Mouse (Mus musculus) forebrain, embryonic 14.5 days (tissue): Measurements from ENCODE around the gene Eef1akmt4. TPM values are rescaled to one million over a fixed set of nuclear protein-coding genes. Genes with fewer than 3 reads are reported as not detected.
"Not testable (repeated sequence)": the region's sequence is repeated elsewhere in the genome, so short reads cannot be mapped to it uniquely, and the experiment has no call there.

Experiments used
- ATAC-seq: fragments of 200-750 bp; cut with Nextera tagmentation; 2 replicates; pipeline ENCODE4 v1.8.0; 2017; ENCODE audit warnings: mild to moderate bottlenecking, moderate library complexity
- DNase-seq: peaks from one replicate; pipeline ENCODE4 v3.0.0-alpha.2; 2015; ENCODE audit warnings: low spot score
- H3K27ac ChIP-seq: fragments of 300-500 bp; sonication (generic); 2 replicates; pipeline ENCODE4 v1.5.1; 2014; ENCODE audit warnings: low read depth, mild to moderate bottlenecking, control low read depth, low read length, moderate library complexity
- H3K27me3 ChIP-seq: fragments of 300-500 bp; sonication (generic); replicated peaks from 2 replicates; pipeline ENCODE4 v1.6.1; 2014; ENCODE audit warnings: low read length, control low read depth, mixed read lengths; ENCODE audit not compliant: control insufficient read depth, insufficient read depth
- H3K36me3 ChIP-seq: fragments of 300-500 bp; sonication (generic); 2 replicates; pipeline ENCODE4 v1.6.1; 2014; ENCODE audit warnings: low read length, control low read depth; ENCODE audit not compliant: control insufficient read depth, insufficient read depth
- H3K4me1 ChIP-seq: fragments of 300-500 bp; sonication (generic); 2 replicates; pipeline ENCODE4 v1.6.1; 2014; ENCODE audit warnings: antibody characterized with exemption, low read length, control low read depth; ENCODE audit not compliant: control insufficient read depth, insufficient read depth
- H3K4me2 ChIP-seq: fragments of 300-500 bp; sonication (generic); 2 replicates; pipeline ENCODE4 v1.6.1; 2014; ENCODE audit warnings: mild to moderate bottlenecking, control low read depth, low read length
- H3K4me3 ChIP-seq: fragments of 300-500 bp; sonication (generic); 2 replicates; pipeline ENCODE4 v1.5.1; 2014; ENCODE audit warnings: low read depth, low read length, control low read depth
- H3K9ac ChIP-seq: fragments of 300-500 bp; sonication (generic); 2 replicates; pipeline ENCODE4 v1.6.1; 2014; ENCODE audit warnings: mild to moderate bottlenecking, low read length, control low read depth, moderate library complexity
- H3K9me3 ChIP-seq: fragments of 300-500 bp; sonication (generic); replicated peaks from 2 replicates; pipeline ENCODE4 v1.6.1; 2016; ENCODE audit warnings: low read length, control low read depth, mixed read lengths; ENCODE audit not compliant: control insufficient read depth
- WGBS: fragments of 180-500 bp; shearing (Covaris S2); extraction: QIAGEN DNeasy Blood & Tissue Kit; methylation state at CpG from one replicate; pipeline ENCODE4 v1.1.7; 2014; 5-methylcytosine and 5-hydroxymethylcytosine counted together
- microRNA counts: library from miRNA; unstranded; fragments of <30 nt; microRNA quantifications from one replicate; lab custom pipeline; 2016
- microRNA-seq: library from miRNA; unstranded; fragments of <30 nt; microRNA quantifications from one replicate; pipeline ENCODE4, GENCODE M21; 2016
- polyA plus RNA-seq: library from polyadenylated mRNA; unstranded; fragments of >200 nt; fragmentation: Nextera tagmentation; extraction: Ambion mirVana; gene quantifications from 2 replicates; pipeline ENCODE4 v1.2.1, GENCODE M21; 2014

Eef1akmt4 gene
- polyA plus RNA-seq, 1 experiment from 2014 or later = 24.8 TPM

DNA sequence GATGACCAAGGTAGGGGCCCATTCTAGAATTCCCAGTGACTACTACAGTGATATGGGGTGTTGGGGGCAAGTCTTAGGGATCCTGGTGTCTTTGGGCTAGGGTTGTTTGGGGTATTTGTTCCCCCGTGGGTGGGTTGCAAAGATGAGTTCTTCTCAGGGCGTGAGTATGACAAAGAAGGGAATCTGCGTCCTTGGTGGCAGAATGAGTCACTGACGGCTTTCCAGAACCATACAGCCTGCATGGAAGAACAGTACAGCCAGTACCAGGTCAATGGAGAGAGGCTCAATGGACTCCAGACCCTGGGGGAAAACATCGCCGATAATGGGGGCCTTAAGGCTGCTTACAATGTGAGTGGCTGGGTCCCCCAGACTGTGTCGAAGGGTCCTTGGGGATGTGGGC is 32.5 kb downstream of the Eef1akmt4 start:
- H3K36me3 ChIP-seq = no peaks in the 10 kb centered on the region
- no peak for ATAC-seq

DNA sequence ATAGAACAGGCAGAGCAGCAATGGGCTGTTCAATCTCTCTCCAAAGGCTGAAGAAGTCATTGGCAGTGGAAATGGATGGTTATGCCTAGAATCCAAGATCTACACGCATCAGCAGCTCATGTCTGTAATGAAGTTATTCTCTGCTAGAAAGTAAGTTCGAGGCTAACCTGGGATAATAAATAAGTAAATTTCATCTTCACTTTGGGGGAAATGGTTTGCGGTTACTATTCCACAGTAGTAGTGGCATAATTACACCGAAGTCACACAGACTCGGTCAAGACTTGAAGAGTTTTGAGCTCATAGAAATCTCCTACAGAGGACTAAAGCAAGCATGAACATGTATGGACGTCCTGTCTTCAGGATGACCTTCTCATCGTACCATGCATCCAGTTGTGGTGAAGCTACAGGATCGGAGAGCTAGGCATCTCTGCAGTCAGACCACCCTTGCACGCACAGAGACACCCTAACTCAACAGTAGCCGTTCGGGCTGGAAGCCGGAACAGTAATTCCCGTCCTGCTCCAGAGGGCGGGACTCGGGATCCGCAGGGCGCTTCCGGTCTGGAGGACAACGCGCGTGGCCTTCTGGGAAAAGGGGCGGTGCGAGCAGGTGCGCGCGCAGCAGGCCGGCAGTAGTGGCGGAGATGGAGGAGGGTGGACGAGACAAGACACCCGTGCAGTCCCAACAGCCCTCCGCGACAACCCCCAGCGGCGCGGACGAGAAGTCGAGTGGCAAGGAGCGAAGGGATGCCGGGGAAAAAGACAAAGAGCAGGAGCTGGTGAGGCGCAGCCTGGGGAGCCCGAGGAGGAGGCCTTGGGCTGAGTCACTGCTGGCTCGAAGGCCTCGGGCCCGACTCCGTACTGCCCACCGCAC is 39.9 kb downstream of the Eef1akmt4 start, which contains the start of gene Psmd2:
Psmd2 (plus strand) TSS at position 577 of the 871 bp plus-strand sequence.
- ATAC-seq = peak; percentile 96
- peaks cover 13% of the 10 kb centered on the region; the same call in 1 of the 2 replicates for H3K4me1 ChIP-seq
- peak within 1 kb of the TSS; percentile 94 for H3K4me2 ChIP-seq
- H3K36me3 ChIP-seq = peaks cover 23% of the 10 kb centered on the region
- H3K4me3 ChIP-seq = peak within 1 kb of the TSS; percentile 85
- peak within 1 kb of the TSS; percentile 68; the same call in 1 of the 2 replicates for H3K27ac ChIP-seq
- peak; percentile 97 for DNase-seq
- H3K9me3 ChIP-seq = no peaks in the 10 kb centered on the region
- WGBS = 2% methylated on average over 37 of the region's 46 CpGs
- H3K9ac ChIP-seq = peak within 1 kb of the TSS; percentile 92
- no peaks in the 10 kb centered on the region for H3K27me3 ChIP-seq

More for the DNA sequence above, 32.5 kb downstream of the Eef1akmt4 start:
- peaks cover 1% of the 10 kb centered on the region; the same call in 1 of the 2 replicates for H3K4me1 ChIP-seq
- H3K9ac ChIP-seq = no peak overlapping the region
- H3K4me3 ChIP-seq = no peak overlapping the region
- 89% methylated on average over 7 of the region's 7 CpGs for WGBS
- no peaks in the 10 kb centered on the region for H3K9me3 ChIP-seq
- DNase-seq = no peak
- no peak overlapping the region for H3K4me2 ChIP-seq
- no peak overlapping the region for H3K27ac ChIP-seq
- no peaks in the 10 kb centered on the region for H3K27me3 ChIP-seq

DNA sequence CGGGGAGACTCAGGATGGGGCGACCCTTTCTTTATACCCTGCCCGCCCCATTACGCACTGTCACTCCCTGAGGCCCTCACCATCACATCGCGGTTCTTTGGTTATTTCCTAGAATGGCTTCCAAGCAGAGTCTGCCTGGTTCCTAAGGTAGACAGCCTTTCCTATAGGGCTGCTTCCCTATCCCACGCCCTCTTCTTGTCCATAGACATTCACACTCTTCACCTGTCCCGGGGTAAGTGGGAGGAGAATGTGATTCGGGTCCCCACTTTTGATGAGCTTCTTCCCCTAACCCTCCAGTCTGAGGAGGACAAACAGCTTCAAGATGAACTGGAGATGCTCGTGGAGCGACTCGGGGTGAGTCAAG is 40.5 kb downstream of the Eef1akmt4 start:
- Histone ChIP-seq H3K4me3 (peak overlapping the region; percentile 85), H3K9me3 (no peaks in the 10 kb centered on the region), H3K4me1 (peaks cover 13% of the 10 kb centered on the region; the same call in 1 of the 2 replicates), H3K27me3 (no peaks in the 10 kb centered on the region), H3K9ac (peak overlapping the region; percentile 92), H3K36me3 (peaks cover 29% of the 10 kb centered on the region), H3K4me2 (peak overlapping the region; percentile 94), H3K27ac (0 out of 2 replicates have a peak overlapping the region, but pooled peaks have one; percentile 68)
- DNase-seq (no peak), ATAC-seq (no peak)
- 12% methylated on average over 11 of the region's 12 CpGs for WGBS

DNA sequence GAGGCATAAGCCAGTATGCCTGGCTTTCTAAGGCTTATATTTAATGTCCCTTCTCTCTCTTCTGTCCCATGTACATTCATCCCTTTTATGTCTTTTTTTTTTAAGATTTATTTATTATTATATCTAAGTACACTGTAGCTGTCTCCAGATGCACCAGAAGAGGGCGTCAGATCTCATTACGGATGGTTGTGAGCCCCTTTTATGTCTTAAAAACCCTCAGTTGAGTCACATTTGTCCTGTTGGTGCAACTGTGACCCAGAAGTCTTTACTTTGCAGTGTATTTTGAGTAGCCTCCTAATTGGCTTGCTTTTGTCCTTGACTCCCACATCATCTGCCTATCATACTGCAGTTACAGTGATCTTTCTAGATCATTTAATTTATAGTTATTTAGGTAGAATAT is 41.9 kb downstream of the Eef1akmt4 start:
- Histone ChIP-seq H3K9me3 (no peaks in the 10 kb centered on the region), H3K9ac (no peak overlapping the region), H3K4me2 (peak overlapping the region; percentile 94; the same call in 1 of the 2 replicates), H3K4me1 (peaks cover 13% of the 10 kb centered on the region; the same call in 1 of the 2 replicates), H3K27ac (no peak overlapping the region), H3K27me3 (no peaks in the 10 kb centered on the region), H3K36me3 (peaks cover 43% of the 10 kb centered on the region), H3K4me3 (no peak overlapping the region)
- no peak for ATAC-seq
- WGBS = 45% methylated on average over 2 of the region's 2 CpGs
- no peak for DNase-seq

DNA sequence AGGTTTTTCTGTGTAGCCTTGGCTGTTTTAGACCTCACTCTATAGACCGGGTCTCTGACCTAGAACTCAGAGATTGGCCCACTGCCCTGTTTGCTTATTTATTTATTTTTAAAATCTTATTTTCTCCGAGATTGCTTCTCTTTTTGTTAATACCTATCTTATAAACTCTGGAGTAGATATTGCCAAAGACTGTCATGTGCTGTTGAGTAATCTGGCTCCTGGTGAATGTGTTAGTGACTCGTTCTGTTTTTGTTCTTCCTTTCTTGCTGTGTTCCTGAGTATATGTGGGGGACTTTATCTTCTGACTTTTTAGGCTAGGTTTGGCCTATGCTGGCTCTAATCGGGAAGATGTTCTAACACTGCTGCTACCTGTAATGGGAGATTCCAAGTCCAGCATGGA is 46.3 kb downstream of the Eef1akmt4 start:
- H3K36me3 ChIP-seq = peaks cover 85% of the 10 kb centered on the region
- no peak overlapping the region for H3K27ac ChIP-seq
- DNase-seq (no peak), ATAC-seq (no peak)
- no peak overlapping the region for H3K4me3 ChIP-seq
- no peak overlapping the region for H3K9ac ChIP-seq
- H3K4me2 ChIP-seq = no peak overlapping the region
- H3K9me3 ChIP-seq = no peaks in the 10 kb centered on the region
- peaks cover 5% of the 10 kb centered on the region; the same call in 1 of the 2 replicates for H3K4me1 ChIP-seq
- 93% methylated on average over 4 of the region's 4 CpGs for WGBS
- no peaks in the 10 kb centered on the region for H3K27me3 ChIP-seq

DNA sequence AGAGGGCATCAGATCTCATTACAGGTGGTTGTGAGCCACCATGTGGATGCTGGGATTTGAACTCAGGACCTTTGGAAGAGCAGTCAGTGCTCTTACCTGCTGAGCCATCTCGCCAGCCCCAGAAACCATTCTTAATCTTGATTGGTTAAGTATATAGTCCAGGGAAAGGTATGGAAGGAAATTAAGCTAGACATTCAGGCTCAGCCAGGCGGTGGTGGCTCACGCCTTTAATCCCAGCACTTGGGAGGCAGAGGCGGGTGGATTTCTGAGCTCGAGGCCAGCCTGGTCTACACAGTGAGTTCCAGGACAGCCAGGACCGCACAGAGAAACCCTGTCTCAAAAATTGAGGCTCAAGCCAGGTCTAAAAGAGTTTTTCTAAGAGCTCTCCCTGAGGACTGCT is 56.6 kb downstream of the Eef1akmt4 start, which contains the start of gene Eif4g1:
Eif4g1 (plus strand) TSS at position 301 of the 400 bp plus-strand sequence.
- H3K4me2 ChIP-seq = not testable (repeated sequence)
- 94% methylated on average over 2 of the region's 6 CpGs for WGBS

More for the DNA sequence above, 56.6 kb downstream of the Eef1akmt4 start, which contains the start of gene Eif4g1:
- H3K36me3 ChIP-seq = peaks cover 18% of the 10 kb centered on the region; the same call in 1 of the 2 replicates
- not testable (repeated sequence) for H3K9me3 ChIP-seq, DNase-seq, H3K4me3 ChIP-seq, H3K9ac ChIP-seq, ATAC-seq, H3K27ac ChIP-seq, H3K4me1 ChIP-seq, H3K27me3 ChIP-seq

MicroRNAs encoded within 50 kb of the gene (microRNA counts, 519-probe panel; counts per million panel counts)
- 2,730 counts per million, percentile 18 among the panel's probes with 10 or more counts for microRNA mmu-miR-1224 (lab: Ali Mortazavi, UCI)

Small RNA genes lying within 50 kb of the gene (microRNA-seq; reads per million reads assigned to microRNA genes)
- 6.1 reads per million, percentile 28 among the genes with 10 or more reads in this experiment for gene Mir1224

Other genes starting within 250 kb of the Eef1akmt4 start
- gene Abcc5, start 185.2 kb upstream of the Eef1akmt4 start, polyA plus RNA-seq = 96.7 and 120 TPM in 2 replicates
- gene Eif2b5, start 112.8 kb upstream of the Eef1akmt4 start, polyA plus RNA-seq = 90.3 and 92.1 TPM in 2 replicates
- 25.3 and 26.0 TPM in 2 replicates for gene Dvl3, start 94.6 kb upstream of the Eef1akmt4 start, polyA plus RNA-seq
- 1,206 and 1,335 TPM in 2 replicates for gene Ap2m1, start 76.1 kb upstream of the Eef1akmt4 start, polyA plus RNA-seq
- 64.8 and 74.4 TPM in 2 replicates for gene Abcf3, start 63.0 kb upstream of the Eef1akmt4 start, polyA plus RNA-seq
- gene Vwa5b2, start 22.1 kb upstream of the Eef1akmt4 start, polyA plus RNA-seq = 1.3 and 4.1 TPM in 2 replicates
- 0.17 TPM in 1 of 2 replicates, not detected in the other for gene Gm49333, start within 50 bp of the Eef1akmt4 start, polyA plus RNA-seq
- gene Alg3, start 142 bp downstream of the Eef1akmt4 start, polyA plus RNA-seq = 34.9 and 44.4 TPM in 2 replicates
- gene Camk2n2, start 9.7 kb downstream of the Eef1akmt4 start, polyA plus RNA-seq = 18.6 and 18.9 TPM in 2 replicates
- 5.3 and 6.0 TPM in 2 replicates for gene Ece2, start 18.2 kb downstream of the Eef1akmt4 start, polyA plus RNA-seq
- gene Psmd2, start 40.1 kb downstream of the Eef1akmt4 start, polyA plus RNA-seq = 354 and 377 TPM in 2 replicates
- 97.6 and 109 TPM in 2 replicates for gene Eif4g1, start 56.7 kb downstream of the Eef1akmt4 start, polyA plus RNA-seq
- gene Fam131a, start 81.6 kb downstream of the Eef1akmt4 start, polyA plus RNA-seq = 51.5 and 55.5 TPM in 2 replicates
- 112 and 126 TPM in 2 replicates for gene Polr2h, start 106.1 kb downstream of the Eef1akmt4 start, polyA plus RNA-seq
- 11.9 and 15.2 TPM in 2 replicates for gene Clcn2, start 106.2 kb downstream of the Eef1akmt4 start, polyA plus RNA-seq
- gene Chrd, start 121.5 kb downstream of the Eef1akmt4 start, polyA plus RNA-seq = 2.6 and 3.8 TPM in 2 replicates
- 0.25 and 0.62 TPM in 2 replicates for gene Thpo, start 122.9 kb downstream of the Eef1akmt4 start, polyA plus RNA-seq